Mouse (Mus musculus) kidney, adult 8-10 months (tissue): ENCODE measurements at regions not wholly inside any gene's neighbourhood (a gene's known extent, or its start where the extent isn't known, plus 50 kb on each side); places are given as distances from the start of the nearest gene placed in this dataset.

Experiments
- DNase-seq, 2 experiments: peaks; one replicate each; pipeline ENCODE4 v3.0.0; 2022

GRCm38 (mm10) chr10:98790456-98790855, 123.8 kb upstream of the Atp2b1 start:
- no peak for DNase-seq

GRCm38 (mm10) chr10:98792019-98792741, 122.0 kb upstream of the Atp2b1 start:
- DNase-seq = no peak

- no peak for DNase-seq
Observed at GRCm38 (mm10) chr10:98793926-98794536, 120.2 kb upstream of the Atp2b1 start.

DNA sequence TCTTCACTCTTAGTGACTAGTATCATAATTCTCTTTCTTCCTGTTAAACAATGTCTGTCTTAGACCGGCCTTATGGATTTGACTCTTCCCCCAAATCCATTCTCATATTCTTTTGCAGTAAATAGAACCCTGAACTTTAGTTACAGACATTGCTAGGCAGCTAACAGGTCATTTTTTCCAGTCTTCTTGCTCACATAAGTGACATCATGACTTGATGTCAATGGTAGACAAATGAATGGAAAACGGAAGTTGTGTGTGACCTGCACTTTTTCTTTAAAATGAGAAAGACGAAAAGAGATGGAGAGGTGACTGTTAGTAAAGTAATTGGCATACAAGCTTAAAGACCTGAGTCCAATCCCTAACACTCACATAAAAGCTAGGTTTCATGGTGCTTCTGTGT, 118.2 kb upstream of the Atp2b1 start:
- no peak for DNase-seq

GRCm38 (mm10) chr10:98798634-98799415, 115.4 kb upstream of the Atp2b1 start:
- DNase-seq = no peak

GRCm38 (mm10) chr10:98799830-98800229, 114.4 kb upstream of the Atp2b1 start:
- DNase-seq = no peak

DNA sequence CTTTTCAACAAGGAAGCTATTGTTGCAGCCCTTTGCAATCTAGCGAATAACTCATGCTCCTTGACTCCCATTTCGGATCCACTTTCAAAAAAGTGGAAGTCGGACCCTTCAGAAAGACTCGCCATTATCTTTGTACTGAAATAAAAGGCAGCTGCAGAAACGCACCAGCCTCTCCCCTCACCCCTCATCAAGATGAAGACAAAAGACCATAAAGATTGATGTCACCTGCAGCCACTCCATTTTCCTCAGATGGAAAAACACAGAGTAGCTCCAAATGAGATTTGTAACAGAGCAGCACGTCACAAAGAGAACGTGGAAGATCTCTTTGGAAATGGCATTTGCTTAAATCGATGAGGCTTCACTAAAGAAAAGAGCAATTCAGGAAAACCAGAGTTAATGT, 113.3 kb upstream of the Atp2b1 start:
- no peak for DNase-seq

- DNase-seq = no peak
Observed at GRCm38 (mm10) chr10:98805013-98805412, 109.2 kb upstream of the Atp2b1 start.

GRCm38 (mm10) chr10:98806798-98807535, 107.2 kb upstream of the Atp2b1 start:
- DNase-seq = no peak

DNA sequence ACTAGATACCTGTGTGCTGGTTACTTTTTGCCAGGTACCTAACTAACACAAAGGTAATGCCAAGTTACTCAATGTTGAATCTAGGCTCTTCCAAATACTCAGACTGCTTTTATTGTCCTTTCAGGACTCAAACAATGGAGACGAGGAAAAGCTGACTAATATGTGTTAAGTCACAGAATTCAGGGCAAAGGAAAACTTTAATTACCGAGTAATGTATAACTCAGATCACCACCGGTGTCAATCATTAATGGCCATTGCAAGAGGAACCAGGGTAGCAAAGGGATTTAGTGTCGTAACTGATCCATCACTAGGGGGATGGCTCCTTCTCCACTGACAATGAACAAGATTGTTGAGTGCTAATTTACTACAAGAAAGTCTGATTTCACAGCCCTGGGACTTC, 105.6 kb upstream of the Atp2b1 start:
- peak; percentile 7 to 58 for DNase-seq

- DNase-seq = no peak
Observed at GRCm38 (mm10) chr10:98829051-98829450, 85.2 kb upstream of the Atp2b1 start.

- DNase-seq = no peak
Observed at GRCm38 (mm10) chr10:98831488-98831887, 82.7 kb upstream of the Atp2b1 start.

DNA sequence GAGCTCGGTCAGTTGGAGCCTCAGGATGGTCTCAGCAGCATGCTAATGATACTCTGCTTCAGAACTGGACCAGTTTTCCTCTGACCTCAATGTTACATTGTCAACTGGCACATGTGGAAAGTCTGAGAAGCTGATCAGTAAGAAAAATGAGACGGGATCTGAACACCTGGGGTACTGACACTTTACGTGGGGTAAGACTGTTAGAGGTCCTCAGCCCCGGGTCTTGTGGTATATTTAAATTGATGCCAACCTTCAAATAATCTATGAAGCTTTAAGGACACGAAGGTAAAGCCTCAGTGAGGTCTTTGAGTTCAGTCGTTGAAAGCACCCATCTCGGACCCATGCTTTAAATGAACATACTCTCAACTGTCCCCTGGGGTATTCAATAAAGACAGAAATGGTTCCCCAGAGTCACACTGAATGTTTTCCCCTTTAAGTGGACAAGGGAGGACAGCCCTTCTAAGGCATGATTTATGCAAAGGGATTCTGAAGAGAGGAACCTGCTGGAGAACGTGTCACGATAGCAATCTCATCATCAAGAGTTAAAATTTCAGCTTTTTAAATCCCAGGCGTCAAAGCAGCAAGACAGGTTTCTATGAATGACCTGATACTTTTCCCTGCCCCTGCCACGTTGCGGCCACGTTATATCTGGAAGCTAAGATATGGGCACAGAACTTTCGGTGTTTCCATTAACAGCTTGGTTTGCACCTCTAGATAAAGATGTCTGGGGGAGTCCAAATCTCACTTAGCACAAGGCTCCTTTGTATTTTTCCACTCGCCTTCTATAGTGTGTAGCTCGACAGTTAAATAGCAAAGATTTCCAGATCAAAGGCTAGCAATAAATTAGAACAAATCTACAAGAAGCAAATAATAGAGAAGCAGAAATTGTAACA, 76.7 kb upstream of the Atp2b1 start:
- DNase-seq = no peak

DNA sequence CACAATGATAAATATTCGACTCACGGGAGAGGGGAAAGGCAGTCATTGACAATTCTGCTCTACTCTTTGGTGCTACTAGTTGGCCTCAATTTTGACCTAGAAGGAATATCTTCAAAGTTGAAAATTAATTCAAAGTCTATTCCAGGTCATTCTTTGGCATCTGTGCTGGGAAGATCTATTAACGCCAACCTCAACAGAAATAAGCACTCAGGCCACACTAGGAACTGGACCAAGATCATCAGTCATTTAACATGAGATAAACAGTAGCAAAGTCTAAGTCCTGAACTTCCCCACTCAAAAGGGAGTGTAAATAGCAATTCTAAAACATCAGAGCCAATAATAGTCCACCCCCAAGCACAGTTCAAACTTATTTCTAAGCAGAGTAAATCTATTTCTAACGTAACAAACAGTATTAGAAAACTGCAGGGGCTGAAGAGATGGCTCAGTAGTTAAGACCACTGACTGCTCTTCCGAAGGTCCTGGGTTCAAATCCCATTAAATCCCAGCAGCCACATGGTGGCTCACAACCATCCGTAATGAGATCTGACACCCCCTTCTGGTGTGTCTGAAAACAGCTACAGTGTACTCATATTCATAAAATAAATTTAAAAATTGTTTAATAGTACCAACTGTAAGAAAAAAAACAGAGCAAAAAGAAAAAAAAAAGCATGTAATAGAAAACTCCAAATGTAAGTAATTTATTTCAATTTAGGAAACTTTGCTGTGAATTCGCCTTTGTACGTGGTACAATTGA, 75.1 kb upstream of the Atp2b1 start:
- DNase-seq = peak; percentile 13 to 66

GRCm38 (mm10) chr10:98839963-98840362, 74.2 kb upstream of the Atp2b1 start:
- DNase-seq = no peak

- DNase-seq = no peak
Observed at GRCm38 (mm10) chr10:98840411-98840810, 73.8 kb upstream of the Atp2b1 start.

DNA sequence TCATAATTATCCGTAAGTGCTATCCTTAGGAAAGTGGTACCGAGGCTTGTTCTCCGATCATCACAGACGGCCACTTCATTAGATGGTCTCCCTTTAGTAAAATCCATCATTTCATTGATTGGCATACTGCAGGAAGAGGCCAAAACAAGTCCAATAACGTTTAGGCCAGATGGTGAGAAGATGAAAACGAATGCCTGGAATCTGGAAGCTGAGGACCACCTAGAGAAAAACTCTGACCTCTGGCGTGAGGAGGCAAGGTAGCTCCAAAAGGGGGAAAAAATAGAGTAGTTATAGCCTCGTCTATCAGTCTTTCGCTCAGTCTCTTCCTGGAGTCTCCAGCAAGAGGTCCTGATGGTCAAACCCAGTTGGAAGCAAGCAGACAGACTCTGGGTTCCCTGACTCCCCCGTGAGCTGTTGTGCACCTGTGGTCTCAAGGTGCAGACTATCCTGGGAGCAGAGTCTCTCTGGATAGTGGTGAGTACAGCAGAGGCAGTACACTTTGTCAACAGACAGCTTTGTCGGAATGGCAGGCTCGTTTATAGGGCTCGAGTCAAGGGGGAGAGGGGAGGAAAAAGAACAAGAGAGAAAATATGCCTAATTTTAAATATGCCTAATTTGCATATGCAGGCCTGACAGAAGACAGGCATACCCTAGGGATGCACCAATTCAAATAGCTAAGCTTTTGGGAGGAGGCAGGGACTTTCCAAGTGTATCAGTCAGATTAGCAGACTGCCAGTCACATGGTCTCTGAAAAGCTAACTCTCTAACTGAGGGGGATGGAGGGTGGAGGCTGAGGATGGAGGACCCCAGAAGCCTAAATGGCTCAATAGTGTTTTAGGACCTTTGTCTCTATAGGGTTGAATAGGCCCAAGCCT, 73.0 kb upstream of the Atp2b1 start:
- DNase-seq = no peak

DNA sequence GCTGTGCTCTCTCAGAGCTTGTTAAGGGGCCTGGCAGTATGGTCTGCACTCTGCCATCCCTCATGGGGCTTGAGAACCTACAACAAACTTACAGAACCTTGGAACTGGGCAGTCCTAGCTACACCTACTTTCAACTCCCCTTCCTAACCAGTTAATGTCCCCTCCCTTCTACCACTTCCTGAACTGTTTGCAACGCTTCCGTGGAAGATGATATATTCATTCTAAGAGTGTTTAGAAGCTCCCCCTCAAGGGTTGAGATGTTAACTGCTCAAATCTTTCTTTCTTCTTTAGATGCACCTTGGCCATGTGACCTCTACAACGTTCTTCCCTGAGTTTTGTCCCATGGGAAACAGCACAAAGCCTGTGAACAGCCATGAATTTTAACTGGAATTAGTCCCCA, 72.3 kb upstream of the Atp2b1 start:
- no peak for DNase-seq

DNA sequence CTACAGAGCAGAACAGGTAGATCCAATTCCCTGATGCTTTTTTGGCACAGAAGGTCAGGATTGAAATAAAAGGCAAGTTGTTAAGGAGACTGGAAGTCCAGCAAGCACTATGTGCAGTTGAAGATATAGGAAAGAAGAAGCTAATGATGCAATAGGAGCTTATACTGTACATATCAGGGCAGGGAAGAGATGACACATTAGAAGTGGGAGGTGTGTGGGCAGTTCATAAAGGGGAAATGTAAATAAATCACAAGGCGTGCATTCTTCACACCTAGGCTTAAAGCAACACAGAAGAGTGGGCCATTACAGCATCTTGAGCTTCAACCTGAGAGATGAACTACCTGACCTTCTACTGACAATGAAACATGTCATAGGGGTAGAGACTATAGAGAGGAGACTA, 71.5 kb upstream of the Atp2b1 start:
- DNase-seq = no peak

GRCm38 (mm10) chr10:98849851-98850250, 64.4 kb upstream of the Atp2b1 start:
- no peak for DNase-seq
